Mouse (Mus musculus) E14TG2a.4 (cell line): ENCODE data around the gene Gtpbp3.

Experiments used
- H3K27me3 ChIP-seq: 2 replicates; pipeline ENCODE4 v1.6.1; 2014; ENCODE audit warnings: low read length, control low read depth; ENCODE audit not compliant: insufficient read depth
- H3K36me3 ChIP-seq: 2 replicates; pipeline ENCODE4 v1.6.1; 2014; ENCODE audit warnings: low read length, control low read depth; ENCODE audit not compliant: insufficient read depth
- H3K4me1 ChIP-seq: replicated peaks from 2 replicates; pipeline ENCODE4 v1.6.1; 2014; ENCODE audit warnings: low read depth, low read length, control low read depth
- H3K4me3 ChIP-seq: replicated peaks from 2 replicates; pipeline ENCODE4 v1.5.1; 2014; ENCODE audit warnings: mild to moderate bottlenecking, low read length
- H3K9me3 ChIP-seq: 2 replicates; pipeline ENCODE4 v1.6.1; 2014; ENCODE audit warnings: low read length, control low read depth
- CTCF ChIP-seq: conservative IDR thresholded peaks from 2 replicates; pipeline ENCODE4 v1.5.1; 2014; ENCODE audit warnings: low read length
- NANOG ChIP-seq: IDR thresholded peaks from 2 replicates; pipeline ENCODE4 v1.6.1; 2014; ENCODE audit warnings: borderline replicate concordance, low read length, mixed read lengths
- POU5F1 ChIP-seq: IDR thresholded peaks from 2 replicates; pipeline ENCODE4 v1.6.1; 2014; ENCODE audit warnings: low read length, borderline replicate concordance

The Gtpbp3 gene

GRCm38 (mm10) chr8:71487691-71488445 is at the start of gene Gtpbp3:
TSS of gene Gtpbp3 (plus strand) at chr8:71488103.
- peak within 1 kb of the TSS; percentile 95 for H3K4me3 ChIP-seq
- TF ChIP-seq POU5F1 (no peak), NANOG (no peak), CTCF (no peak)
- H3K27me3 ChIP-seq = peaks cover 12% of the 10 kb centered on the region
- peaks cover 79% of the 10 kb centered on the region for H3K4me1 ChIP-seq
- no peaks in the 10 kb centered on the region for H3K9me3 ChIP-seq
- peaks cover 42% of the 10 kb centered on the region for H3K36me3 ChIP-seq

GRCm38 (mm10) chr8:71441404-71441803 is 46.5 kb upstream of the Gtpbp3 start:
- TF ChIP-seq CTCF = peak; percentile 53
- no peak for TF ChIP-seq POU5F1
- Histone ChIP-seq H3K4me1 (no peaks in the 10 kb centered on the region; the same call in 1 of the 2 replicates), H3K9me3 (peaks cover 8% of the 10 kb centered on the region), H3K4me3 (no peak overlapping the region), H3K36me3 (no peaks in the 10 kb centered on the region), H3K27me3 (peaks cover 15% of the 10 kb centered on the region)

GRCm38 (mm10) chr8:71445096-71445495 is 42.8 kb upstream of the Gtpbp3 start:
- Histone ChIP-seq H3K27me3 (peaks cover 4% of the 10 kb centered on the region), H3K36me3 (no peaks in the 10 kb centered on the region), H3K4me3 (no peak overlapping the region), H3K9me3 (peaks cover 45% of the 10 kb centered on the region), H3K4me1 (no peaks in the 10 kb centered on the region; the same call in 1 of the 2 replicates)
- no peak for TF ChIP-seq NANOG
- no peak for TF ChIP-seq POU5F1
- TF ChIP-seq CTCF = no peak

- no peaks in the 10 kb centered on the region for H3K36me3 ChIP-seq
- peaks cover 41% of the 10 kb centered on the region for H3K9me3 ChIP-seq
- TF ChIP-seq CTCF = no peak
- TF ChIP-seq POU5F1 = no peak
- TF ChIP-seq NANOG = no peak
- H3K4me1 ChIP-seq = peaks cover 13% of the 10 kb centered on the region
- H3K27me3 ChIP-seq = peaks cover 32% of the 10 kb centered on the region
- H3K4me3 ChIP-seq = no peak overlapping the region
These were observed 36.6 kb upstream of the Gtpbp3 start for GRCm38 (mm10) chr8:71451337-71451736.

GRCm38 (mm10) chr8:71451777-71452176 is 36.1 kb upstream of the Gtpbp3 start:
- Histone ChIP-seq H3K4me3 (no peak overlapping the region), H3K9me3 (peaks cover 36% of the 10 kb centered on the region), H3K36me3 (no peaks in the 10 kb centered on the region), H3K4me1 (peaks cover 17% of the 10 kb centered on the region), H3K27me3 (peaks cover 37% of the 10 kb centered on the region)
- TF ChIP-seq POU5F1 (no peak), NANOG (no peak), CTCF (no peak)

- no peaks in the 10 kb centered on the region for H3K36me3 ChIP-seq
- no peak for TF ChIP-seq POU5F1
- TF ChIP-seq CTCF = no peak
- TF ChIP-seq NANOG = no peak
- H3K4me1 ChIP-seq = peaks cover 25% of the 10 kb centered on the region
- H3K9me3 ChIP-seq = peaks cover 28% of the 10 kb centered on the region
- H3K4me3 ChIP-seq = no peak overlapping the region
- H3K27me3 ChIP-seq = peaks cover 46% of the 10 kb centered on the region
These were observed 35.2 kb upstream of the Gtpbp3 start for GRCm38 (mm10) chr8:71452669-71453068.

- Histone ChIP-seq H3K36me3 (no peaks in the 10 kb centered on the region), H3K9me3 (peaks cover 8% of the 10 kb centered on the region), H3K27me3 (peaks cover 59% of the 10 kb centered on the region), H3K4me3 (no peak overlapping the region), H3K4me1 (peaks cover 36% of the 10 kb centered on the region)
- TF ChIP-seq NANOG (no peak), POU5F1 (no peak), CTCF (no peak)
These were observed 33.2 kb upstream of the Gtpbp3 start for GRCm38 (mm10) chr8:71454668-71455067.

- TF ChIP-seq POU5F1 (no peak), NANOG (no peak), CTCF (no peak)
- H3K9me3 ChIP-seq = no peaks in the 10 kb centered on the region
- no peaks in the 10 kb centered on the region for H3K36me3 ChIP-seq
- peak overlapping the region; percentile 60 for H3K4me3 ChIP-seq
- H3K4me1 ChIP-seq = peaks cover 50% of the 10 kb centered on the region
- peaks cover 80% of the 10 kb centered on the region for H3K27me3 ChIP-seq
These were observed 31.0 kb upstream of the Gtpbp3 start for GRCm38 (mm10) chr8:71456906-71457305.

- Histone ChIP-seq H3K4me1 (peaks cover 56% of the 10 kb centered on the region), H3K9me3 (no peaks in the 10 kb centered on the region), H3K36me3 (no peaks in the 10 kb centered on the region), H3K4me3 (peak overlapping the region; percentile 60), H3K27me3 (peaks cover 80% of the 10 kb centered on the region)
- TF ChIP-seq POU5F1 (no peak), CTCF (no peak), NANOG (no peak)
These were observed 30.1 kb upstream of the Gtpbp3 start for GRCm38 (mm10) chr8:71457659-71458270.
